Mouse (Mus musculus) mouse embryonic stem cell (cell line): Measurements from ENCODE around the gene Enkd1.

Source experiments
- in situ Hi-C, 2 experiments: fragments of 300-500 bp; cut with MboI; formaldehyde crosslinking; loops; 1 replicate in 1 of 2; 3 replicates in 1 of 2; pipeline ENCODE4 v1.14.3; 2019 to 2020; ENCODE audit warnings: low sequenced_read_pairs in 2 of 2, low pct_unique_long_range_greater_than_20kb in 1 of 2, mixed read lengths in 1 of 2; ENCODE audit not compliant: unreplicated experiment in 1 of 2

The Enkd1 gene

GRCm38 (mm10) chr8:105707498-105708403, at the start of gene Enkd1, which contains the start of gene 4933405L10Rik:
Enkd1 (minus strand) TSS chr8:105708210.
4933405L10Rik (plus strand) TSS chr8:105707655.
- in situ Hi-C loops: no loop called here

- in situ Hi-C loops: no loop called here
Measured at GRCm38 (mm10) chr8:105754688-105755087, 46.7 kb upstream of the Enkd1 start.

GRCm38 (mm10) chr8:105753916-105754315, 45.9 kb upstream of the Enkd1 start:
- in situ Hi-C loops: no loop called here

- in situ Hi-C loops: no loop called here
Measured at GRCm38 (mm10) chr8:105750606-105751005, 42.6 kb upstream of the Enkd1 start.

GRCm38 (mm10) chr8:105743301-105743700, 35.3 kb upstream of the Enkd1 start:
- in situ Hi-C loops: no loop called here

GRCm38 (mm10) chr8:105739216-105739615, 31.2 kb upstream of the Enkd1 start:
- in situ Hi-C loops: no loop called here

- in situ Hi-C loops: no loop called here
Measured at GRCm38 (mm10) chr8:105732186-105732585, 24.2 kb upstream of the Enkd1 start.

GRCm38 (mm10) chr8:105727397-105728124, 19.6 kb upstream of the Enkd1 start:
- in situ Hi-C loops: no loop called here

- in situ Hi-C loops: no loop called here
Measured at GRCm38 (mm10) chr8:105725726-105726125, 17.7 kb upstream of the Enkd1 start.

- in situ Hi-C loops: no loop called here
Measured at GRCm38 (mm10) chr8:105722861-105723260, 14.9 kb upstream of the Enkd1 start.

- in situ Hi-C loops: loop anchor here in 1 of 2 experiments (10.0 kb wide), 2 partner anchors 205 to 295 kb away; partner anchors contain the start of gene Ddx28
Measured at GRCm38 (mm10) chr8:105719637-105720036, 11.6 kb upstream of the Enkd1 start.

GRCm38 (mm10) chr8:105716302-105716945, 8.4 kb upstream of the Enkd1 start:
- in situ Hi-C loops: loop anchor here in 1 of 2 experiments (10.0 kb wide), 2 partner anchors 208 to 298 kb away; partner anchors contain the start of gene Ddx28

- in situ Hi-C loops: loop anchor here in 1 of 2 experiments (10.0 kb wide), 2 partner anchors 210 to 300 kb away; partner anchors contain the start of gene Ddx28
Measured at GRCm38 (mm10) chr8:105715042-105715441, 7.0 kb upstream of the Enkd1 start.

GRCm38 (mm10) chr8:105714139-105714538, 6.1 kb upstream of the Enkd1 start:
- in situ Hi-C loops: loop anchor here in 1 of 2 experiments (5.0 to 10.0 kb wide), 3 partner anchors 68 to 301 kb away; partner anchors contain the start of gene Ddx28

GRCm38 (mm10) chr8:105712286-105712685, 4.3 kb upstream of the Enkd1 start:
- in situ Hi-C loops: loop anchor here in 1 of 2 experiments (5.0 to 10.0 kb wide), 3 partner anchors 70 to 303 kb away; partner anchors contain the start of gene Ddx28

- in situ Hi-C loops: no loop called here
Measured at GRCm38 (mm10) chr8:105709317-105709716, 1.3 kb upstream of the Enkd1 start.

GRCm38 (mm10) chr8:105708675-105709074, 665 bp upstream of the Enkd1 start:
- in situ Hi-C loops: no loop called here

- in situ Hi-C loops: no loop called here
Measured at GRCm38 (mm10) chr8:105706426-105706825, 1.6 kb downstream of the Enkd1 start.
